Mouse (Mus musculus) hindbrain, embryonic 16.5 days (tissue): ENCODE data around the gene Nelfcd. TPM values are rescaled to one million over a fixed set of nuclear protein-coding genes. Genes with fewer than 3 reads are reported as not detected.

Experiments used
- polyA plus RNA-seq: library from polyadenylated mRNA; unstranded; fragments of >200 nt; fragmentation: Nextera tagmentation; extraction: Ambion mirVana; gene quantifications from 2 replicates; pipeline ENCODE4 v1.2.1, GENCODE M21; 2015

Nelfcd gene
- polyA plus RNA-seq, 1 experiment from 2014 or later = 108 TPM

Other genes with a start within 250 kb of the Nelfcd start
- 1,030 and 1,626 TPM in 2 replicates for gene Gnas, start 131.5 kb upstream of the Nelfcd start, polyA plus RNA-seq
- 15.1 and 23.5 TPM in 2 replicates for gene Gm20721, start 69.1 kb upstream of the Nelfcd start, polyA plus RNA-seq
- gene Ctsz, start 23.2 kb downstream of the Nelfcd start, polyA plus RNA-seq = 83.3 and 85.1 TPM in 2 replicates
- 0.43 and 0.51 TPM in 2 replicates for gene Tubb1, start 34.9 kb downstream of the Nelfcd start, polyA plus RNA-seq
- 664 and 740 TPM in 2 replicates for gene Atp5e, start 48.3 kb downstream of the Nelfcd start, polyA plus RNA-seq
- 109 and 114 TPM in 2 replicates for gene Prelid3b, start 57.3 kb downstream of the Nelfcd start, polyA plus RNA-seq
- not detected in 2 replicates for gene Zfp831, start 227.7 kb downstream of the Nelfcd start, polyA plus RNA-seq